Mouse (Mus musculus): ENCODE results near the gene Colq. TPM values are rescaled to one million over a fixed set of nuclear protein-coding genes. Genes with fewer than 3 reads are reported as not detected.

Gene Colq
- polyA plus RNA-seq, 1 experiment: 55.3 TPM

- no peaks in the 10 kb centered on the region for H3K4me1 ChIP-seq (ENCODE audit: control insufficient read depth, insufficient read depth, low read length)
- 35% methylated on average over 10 of the region's 10 CpGs for WGBS
- DNase-seq: no peak
- TF ChIP-seq CTCF (IDR thresholded peaks at IDR 0.05; ENCODE audit: insufficient read depth, low read length): no peak
- TF ChIP-seq POLR2A (IDR thresholded peaks at IDR 0.05; ENCODE audit: borderline replicate concordance, extremely low read depth, low read depth, low read length): no peak
- no peak overlapping the region for H3K4me3 ChIP-seq (replicated peaks; ENCODE audit: extremely low read depth, low read depth, low read length)
Measured at GRCm38 (mm10) chr14:31576846-31577697, 14.1 kb downstream of the Colq start.

GRCm38 (mm10) chr14:31575866-31576265 lies 15.3 kb downstream of the Colq start:
- DNase-seq: no peak
- WGBS: 67% methylated on average over 9 of the region's 9 CpGs
- no peaks in the 10 kb centered on the region for H3K4me1 ChIP-seq (ENCODE audit: control insufficient read depth, insufficient read depth, low read length)
- no peak overlapping the region for H3K4me3 ChIP-seq (replicated peaks; ENCODE audit: extremely low read depth, low read depth, low read length)
- no peak for TF ChIP-seq CTCF (IDR thresholded peaks at IDR 0.05; ENCODE audit: insufficient read depth, low read length)
- no peak for TF ChIP-seq POLR2A (IDR thresholded peaks at IDR 0.05; ENCODE audit: borderline replicate concordance, extremely low read depth, low read depth, low read length)

DNA sequence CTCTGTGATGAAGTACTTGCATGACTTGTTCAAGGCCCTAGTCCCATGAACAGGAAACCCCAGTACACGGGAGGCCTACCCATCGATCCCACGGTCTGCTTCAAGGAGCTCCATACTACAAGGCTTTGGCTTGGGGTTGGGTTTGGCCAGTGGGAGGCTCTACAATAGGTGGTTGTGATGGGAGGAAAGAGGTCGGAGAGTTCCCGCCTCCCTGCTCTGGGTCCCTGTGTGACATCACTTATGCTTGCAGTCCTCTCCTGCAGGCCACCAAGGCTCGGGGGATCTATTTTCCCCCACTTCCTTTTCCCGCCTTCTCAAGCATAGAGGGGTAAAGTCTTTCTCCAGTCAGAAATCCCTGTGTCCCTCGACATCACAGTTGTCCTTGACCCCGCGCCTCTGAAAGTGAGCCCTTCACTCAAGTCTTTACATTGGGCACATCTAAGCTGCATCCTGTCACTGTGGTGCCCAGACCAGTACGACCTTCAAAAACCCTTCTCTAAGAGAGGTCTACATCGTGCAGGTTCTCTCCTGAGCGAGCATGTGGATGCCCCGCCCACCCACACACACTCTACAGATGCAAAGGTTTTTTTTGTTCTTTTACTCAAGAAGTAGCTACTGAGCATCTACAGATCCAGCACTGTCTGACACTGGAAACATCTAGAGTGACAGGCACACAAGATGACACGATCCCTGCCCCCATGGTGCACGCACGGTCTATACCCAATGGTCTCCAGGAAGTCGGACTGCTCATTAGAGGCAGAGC lies 16.1 kb downstream of the Colq start:
- TF ChIP-seq CTCF (IDR thresholded peaks at IDR 0.05; ENCODE audit: insufficient read depth, low read length) (no peak), POLR2A (IDR thresholded peaks at IDR 0.05; ENCODE audit: borderline replicate concordance, extremely low read depth, low read depth, low read length) (no peak)
- Histone ChIP-seq H3K4me3 (replicated peaks; ENCODE audit: extremely low read depth, low read depth, low read length) (no peak overlapping the region), H3K4me1 (ENCODE audit: control insufficient read depth, insufficient read depth, low read length) (no peaks in the 10 kb centered on the region)
- DNase-seq: no peak
- 85% methylated on average over 18 of the region's 18 CpGs for WGBS

GRCm38 (mm10) chr14:31572561-31573175 lies 18.5 kb downstream of the Colq start:
- 42% methylated on average over 9 of the region's 9 CpGs for WGBS
- TF ChIP-seq CTCF (IDR thresholded peaks at IDR 0.05; ENCODE audit: insufficient read depth, low read length) (no peak), POLR2A (IDR thresholded peaks at IDR 0.05; ENCODE audit: borderline replicate concordance, extremely low read depth, low read depth, low read length) (no peak)
- Histone ChIP-seq H3K4me1 (ENCODE audit: control insufficient read depth, insufficient read depth, low read length) (no peaks in the 10 kb centered on the region), H3K4me3 (replicated peaks; ENCODE audit: extremely low read depth, low read depth, low read length) (no peak overlapping the region)
- no peak for DNase-seq

DNA sequence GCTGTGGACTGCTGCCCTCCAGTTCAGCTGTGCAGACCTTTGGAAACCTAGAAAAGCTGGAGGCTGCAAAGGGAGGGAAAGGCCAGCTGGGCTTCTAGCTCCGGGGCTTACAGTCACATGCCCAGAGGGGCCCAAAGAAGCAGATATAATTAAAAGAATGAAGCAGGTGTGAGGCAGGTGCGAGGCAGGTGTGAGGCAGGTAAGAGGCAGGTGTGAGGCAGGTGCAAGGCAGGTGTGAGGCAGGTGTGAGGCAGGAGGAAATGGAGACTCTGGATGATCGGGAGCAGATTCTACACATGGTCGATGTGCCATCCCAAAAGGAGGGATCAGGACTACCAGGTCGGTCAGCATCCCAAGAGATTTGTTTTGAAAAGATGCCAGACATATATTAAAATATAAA lies 19.7 kb downstream of the Colq start:
- DNase-seq: no peak
- no peak overlapping the region for H3K4me3 ChIP-seq (replicated peaks; ENCODE audit: extremely low read depth, low read depth, low read length)
- WGBS: 88% methylated on average over 5 of the region's 5 CpGs
- TF ChIP-seq POLR2A (IDR thresholded peaks at IDR 0.05; ENCODE audit: borderline replicate concordance, extremely low read depth, low read depth, low read length) (no peak), CTCF (IDR thresholded peaks at IDR 0.05; ENCODE audit: insufficient read depth, low read length) (no peak)
- no peaks in the 10 kb centered on the region for H3K4me1 ChIP-seq (ENCODE audit: control insufficient read depth, insufficient read depth, low read length)

- 63% methylated on average over 6 of the region's 6 CpGs for WGBS
- no peak for TF ChIP-seq CTCF (IDR thresholded peaks at IDR 0.05; ENCODE audit: insufficient read depth, low read length)
- Histone ChIP-seq H3K4me1 (ENCODE audit: control insufficient read depth, insufficient read depth, low read length) (no peaks in the 10 kb centered on the region), H3K4me3 (replicated peaks; ENCODE audit: extremely low read depth, low read depth, low read length) (no peak overlapping the region)
- no peak for DNase-seq
Measured at GRCm38 (mm10) chr14:31570131-31570951, 20.8 kb downstream of the Colq start.

GRCm38 (mm10) chr14:31569151-31569631 lies 22.0 kb downstream of the Colq start:
- 28% methylated on average over 7 of the region's 7 CpGs for WGBS
- H3K4me3 ChIP-seq (replicated peaks; ENCODE audit: extremely low read depth, low read depth, low read length): no peak overlapping the region
- no peak for TF ChIP-seq POLR2A (IDR thresholded peaks at IDR 0.05; ENCODE audit: borderline replicate concordance, extremely low read depth, low read depth, low read length)
- no peak for TF ChIP-seq CTCF (IDR thresholded peaks at IDR 0.05; ENCODE audit: insufficient read depth, low read length)
- DNase-seq: no peak
- H3K4me1 ChIP-seq (ENCODE audit: control insufficient read depth, insufficient read depth, low read length): no peaks in the 10 kb centered on the region

DNA sequence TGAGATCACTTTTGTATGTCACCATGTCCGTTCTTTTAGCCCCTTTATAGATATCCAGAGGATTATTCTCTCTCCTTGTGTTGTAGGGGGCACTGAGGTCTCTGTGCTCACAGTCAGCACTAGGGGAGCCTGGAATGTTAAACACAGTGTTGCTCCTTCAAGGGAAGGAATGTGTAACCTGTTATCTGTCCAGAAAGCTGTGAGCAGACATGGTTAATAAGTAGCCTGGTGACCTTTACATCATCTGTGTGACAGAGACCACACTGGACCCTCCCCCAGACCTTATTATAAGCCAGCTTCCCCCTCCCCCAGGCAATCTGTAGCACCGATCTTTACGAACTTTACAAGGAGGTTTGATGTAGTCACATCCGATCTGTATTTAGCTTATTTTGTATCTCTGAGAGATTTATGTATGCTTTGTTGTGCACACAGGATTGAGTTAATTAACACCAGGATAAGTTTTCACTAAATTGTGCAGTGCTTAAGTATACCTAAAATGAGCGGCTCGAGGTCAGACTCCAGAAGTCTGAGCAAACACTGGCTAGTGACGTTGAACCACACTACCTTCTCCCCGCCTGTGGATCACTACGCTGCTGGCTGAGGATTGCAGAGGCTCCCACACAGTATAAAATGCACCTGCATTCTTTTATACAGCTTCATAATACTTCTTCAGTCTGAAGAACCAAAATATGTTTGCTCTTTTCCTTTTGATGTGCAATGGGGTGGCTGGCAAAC lies 25.5 kb downstream of the Colq start:
- WGBS: 71% methylated on average over 9 of the region's 9 CpGs

More for the DNA sequence above, 25.5 kb downstream of the Colq start:
- H3K4me1 ChIP-seq (ENCODE audit: control insufficient read depth, insufficient read depth, low read length): no peaks in the 10 kb centered on the region
- no peak overlapping the region for H3K4me3 ChIP-seq (replicated peaks; ENCODE audit: extremely low read depth, low read depth, low read length)
- no peak for DNase-seq
- TF ChIP-seq POLR2A (IDR thresholded peaks at IDR 0.05; ENCODE audit: borderline replicate concordance, extremely low read depth, low read depth, low read length): no peak
- TF ChIP-seq CTCF (IDR thresholded peaks at IDR 0.05; ENCODE audit: insufficient read depth, low read length): no peak

Measured in lung, adult 2 months (tissue).